Mouse (Mus musculus) embryonic facial prominence, embryonic 12.5 days (tissue): ENCODE results near the gene Zfp689. TPM values are rescaled to one million over a fixed set of nuclear protein-coding genes. Genes with fewer than 3 reads are reported as not detected.
"Not testable (repeated sequence)": the region's sequence is repeated elsewhere in the genome, so short reads cannot be mapped to it uniquely, and the experiment has no call there.

ENCODE experiments used
- ATAC-seq: fragments of 200-750 bp; cut with Nextera tagmentation; 2 replicates; pipeline ENCODE4 v1.8.0; 2017; ENCODE audit not compliant: insufficient number of reproducible peaks, insufficient read depth, low FRiP score, low TSS enrichment
- H3K27ac ChIP-seq: fragments of 300-500 bp; sonication (generic); 2 replicates; pipeline ENCODE4 v1.5.1; 2016; ENCODE audit warnings: mild to moderate bottlenecking
- H3K27me3 ChIP-seq: fragments of 300-500 bp; sonication (generic); 2 replicates; pipeline ENCODE4 v1.6.1; 2016; ENCODE audit warnings: mild to moderate bottlenecking, moderate library complexity
- H3K36me3 ChIP-seq: fragments of 300-500 bp; sonication (generic); 2 replicates; pipeline ENCODE4 v1.6.1; 2016; ENCODE audit warnings: mild to moderate bottlenecking
- H3K4me1 ChIP-seq: fragments of 300-500 bp; sonication (generic); 2 replicates; pipeline ENCODE4 v1.6.1; 2016
- H3K4me2 ChIP-seq: fragments of 300-500 bp; sonication (generic); replicated peaks from 2 replicates; pipeline ENCODE4 v1.6.1; 2016; ENCODE audit warnings: mild to moderate bottlenecking, moderate library complexity
- H3K4me3 ChIP-seq: fragments of 300-500 bp; sonication (generic); 2 replicates; pipeline ENCODE4 v1.5.1; 2016; ENCODE audit warnings: mild to moderate bottlenecking
- H3K9ac ChIP-seq: fragments of 300-500 bp; sonication (generic); 2 replicates; pipeline ENCODE4 v1.6.1; 2016; ENCODE audit warnings: mild to moderate bottlenecking, moderate library complexity
- H3K9me3 ChIP-seq: fragments of 300-500 bp; sonication (generic); 2 replicates; pipeline ENCODE4 v1.6.1; 2016; ENCODE audit warnings: mild to moderate bottlenecking, moderate library complexity
- WGBS: fragments of 180-500 bp; shearing (Covaris S2); methylation state at CpG from one replicate; pipeline ENCODE4 v1.1.7; 2016; 5-methylcytosine and 5-hydroxymethylcytosine counted together
- polyA plus RNA-seq: library from polyadenylated mRNA; unstranded; fragments of >200 nt; fragmentation: Nextera tagmentation; extraction: Ambion mirVana; gene quantifications from 2 replicates; pipeline ENCODE4 v1.2.1, GENCODE M21; 2016

Zfp689 gene
- polyA plus RNA-seq, 1 experiment from 2014 or later = 16.7 TPM

- H3K27ac ChIP-seq = no peak overlapping the region
- H3K4me2 ChIP-seq = no peak overlapping the region
- H3K9me3 ChIP-seq = no peaks in the 10 kb centered on the region
- no peak overlapping the region for H3K4me3 ChIP-seq
- no peak overlapping the region for H3K9ac ChIP-seq
- no peaks in the 10 kb centered on the region for H3K36me3 ChIP-seq
- no peaks in the 10 kb centered on the region for H3K27me3 ChIP-seq
- no peak for ATAC-seq
- 87% methylated on average over 2 of the region's 2 CpGs for WGBS
- H3K4me1 ChIP-seq = peaks cover 8% of the 10 kb centered on the region; the same call in 1 of the 2 replicates
These were observed 23.0 kb downstream of the Zfp689 start for GRCm38 (mm10) chr7:127425911-127426310.

GRCm38 (mm10) chr7:127425291-127425690, 23.7 kb downstream of the Zfp689 start:
- Histone ChIP-seq H3K9me3 (no peaks in the 10 kb centered on the region), H3K4me2 (no peak overlapping the region)

GRCm38 (mm10) chr7:127422247-127422646, 26.7 kb downstream of the Zfp689 start:
- H3K27me3 ChIP-seq = no peaks in the 10 kb centered on the region
- no peak overlapping the region for H3K27ac ChIP-seq
- peaks cover 8% of the 10 kb centered on the region for H3K36me3 ChIP-seq
- no peak for ATAC-seq
- H3K9ac ChIP-seq = no peak overlapping the region
- WGBS = 2% methylated on average over 15 of the region's 15 CpGs
- H3K9me3 ChIP-seq = no peaks in the 10 kb centered on the region
- H3K4me2 ChIP-seq = peak overlapping the region; percentile 96
- peak overlapping the region; percentile 66 for H3K4me3 ChIP-seq
- H3K4me1 ChIP-seq = peaks cover 8% of the 10 kb centered on the region; the same call in 1 of the 2 replicates

More at GRCm38 (mm10) chr7:127425291-127425690, 23.7 kb downstream of the Zfp689 start:
- no peak overlapping the region for H3K9ac ChIP-seq
- H3K36me3 ChIP-seq = no peaks in the 10 kb centered on the region
- H3K27ac ChIP-seq = no peak overlapping the region
- 88% methylated on average over 3 of the region's 3 CpGs for WGBS
- H3K4me1 ChIP-seq = peaks cover 8% of the 10 kb centered on the region; the same call in 1 of the 2 replicates
- no peak overlapping the region for H3K4me3 ChIP-seq
- ATAC-seq = no peak
- H3K27me3 ChIP-seq = no peaks in the 10 kb centered on the region

- Histone ChIP-seq H3K4me1 (peaks cover 8% of the 10 kb centered on the region; the same call in 1 of the 2 replicates), H3K27ac (peak within 1 kb of the TSS; percentile 63), H3K9me3 (no peaks in the 10 kb centered on the region), H3K4me3 (peak within 1 kb of the TSS; percentile 66), H3K36me3 (peaks cover 8% of the 10 kb centered on the region), H3K9ac (peak within 1 kb of the TSS; percentile 90), H3K27me3 (no peaks in the 10 kb centered on the region), H3K4me2 (peak within 1 kb of the TSS; percentile 96)
- WGBS = under 1% methylated on average over 48 of the region's 48 CpGs
- ATAC-seq = peak; percentile 86
These were observed 27.4 kb downstream of the Zfp689 start, which contains the start of gene Zfp688 for GRCm38 (mm10) chr7:127421388-127422191. Gene Zfp688, minus strand, starts transcription at chr7:127422068.

DNA sequence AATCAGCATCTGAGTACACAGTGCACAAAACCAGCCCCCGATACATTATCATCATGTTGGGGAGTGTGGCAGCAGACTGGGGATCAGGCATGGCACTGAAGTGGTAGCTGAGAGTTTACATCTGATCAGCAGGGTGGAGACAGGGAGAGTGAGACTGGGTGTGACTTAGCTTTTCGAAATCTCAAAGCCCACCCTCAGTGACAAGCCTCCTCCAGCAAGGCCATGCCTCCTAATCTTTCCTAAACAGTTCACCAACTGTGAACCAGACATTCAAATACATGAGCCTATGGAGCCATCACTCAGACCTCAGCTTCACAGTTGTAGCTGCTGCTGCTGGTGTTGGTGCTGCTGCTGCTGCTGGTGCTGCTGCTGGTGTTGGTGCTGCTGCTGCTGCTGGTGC, 37.5 kb downstream of the Zfp689 start:
- H3K27ac ChIP-seq = no peak overlapping the region
- WGBS = 68% methylated on average over 2 of the region's 2 CpGs
- H3K36me3 ChIP-seq = no peaks in the 10 kb centered on the region
- H3K4me2 ChIP-seq = no peak overlapping the region
- no peak overlapping the region for H3K9ac ChIP-seq
- H3K27me3 ChIP-seq = no peaks in the 10 kb centered on the region
- H3K4me3 ChIP-seq = no peak overlapping the region
- ATAC-seq = no peak
- H3K4me1 ChIP-seq = no peaks in the 10 kb centered on the region
- H3K9me3 ChIP-seq = no peaks in the 10 kb centered on the region

GRCm38 (mm10) chr7:127406002-127406987, 42.7 kb downstream of the Zfp689 start, which contains the start of gene Zfp764:
Gene Zfp764, minus strand, starts transcription at chr7:127406822.
- H3K4me3 ChIP-seq = peak within 1 kb of the TSS; percentile 56
- peak; percentile 75 for ATAC-seq
- peak within 1 kb of the TSS; percentile 76 for H3K27ac ChIP-seq

GRCm38 (mm10) chr7:127404101-127404500, 44.9 kb downstream of the Zfp689 start:
- not testable (repeated sequence) for H3K9ac ChIP-seq, H3K36me3 ChIP-seq, H3K9me3 ChIP-seq, H3K4me2 ChIP-seq, ATAC-seq, H3K4me1 ChIP-seq, H3K4me3 ChIP-seq, H3K27ac ChIP-seq, H3K27me3 ChIP-seq
- WGBS = 96% methylated on average over 6 of the region's 6 CpGs

More at GRCm38 (mm10) chr7:127406002-127406987, 42.7 kb downstream of the Zfp689 start, which contains the start of gene Zfp764:
- peak within 1 kb of the TSS; percentile 88 for H3K4me2 ChIP-seq
- H3K27me3 ChIP-seq, H3K36me3 ChIP-seq, H3K9me3 ChIP-seq, H3K4me1 ChIP-seq: not testable (repeated sequence)
- peak within 1 kb of the TSS; percentile 77 for H3K9ac ChIP-seq
- WGBS = 8% methylated on average over 40 of the region's 40 CpGs

- Histone ChIP-seq H3K9me3 (no peaks in the 10 kb centered on the region), H3K36me3 (peaks cover 4% of the 10 kb centered on the region), H3K4me1 (no peaks in the 10 kb centered on the region), H3K4me2 (no peak overlapping the region), H3K4me3 (no peak overlapping the region), H3K27me3 (no peaks in the 10 kb centered on the region), H3K9ac (no peak overlapping the region), H3K27ac (no peak overlapping the region)
- 53% methylated on average over 2 of the region's 2 CpGs for WGBS
- ATAC-seq = no peak
These were observed 46.0 kb downstream of the Zfp689 start for GRCm38 (mm10) chr7:127402980-127403379.

GRCm38 (mm10) chr7:127400355-127400754, 48.6 kb downstream of the Zfp689 start:
- H3K9me3 ChIP-seq = no peaks in the 10 kb centered on the region
- H3K27me3 ChIP-seq = no peaks in the 10 kb centered on the region
- H3K4me1 ChIP-seq = no peaks in the 10 kb centered on the region
- no peak overlapping the region for H3K9ac ChIP-seq
- H3K36me3 ChIP-seq = peaks cover 4% of the 10 kb centered on the region
- ATAC-seq = no peak
- no peak overlapping the region for H3K4me2 ChIP-seq
- 65% methylated on average over 3 of the region's 3 CpGs for WGBS
- H3K27ac ChIP-seq = no peak overlapping the region
- H3K4me3 ChIP-seq = no peak overlapping the region

DNA sequence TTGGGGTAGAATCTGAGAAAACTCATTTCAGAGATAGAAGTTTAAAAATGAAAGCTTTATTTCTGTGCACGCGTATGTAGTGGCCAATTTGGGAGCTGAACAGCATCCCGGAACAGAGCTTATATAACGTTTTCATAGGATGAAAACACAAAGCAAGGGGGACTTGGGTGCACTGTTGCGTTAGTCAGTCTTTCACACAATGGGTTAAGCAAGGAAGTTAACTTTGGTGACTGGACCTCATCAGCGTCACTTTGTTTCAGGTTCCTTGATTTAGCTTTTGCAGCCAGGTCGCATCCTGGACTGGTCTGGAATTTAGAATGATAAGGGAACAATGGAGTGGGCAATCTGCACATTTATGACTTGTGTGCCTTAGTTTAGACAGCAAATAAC, 55.0 kb downstream of the Zfp689 start:
- peaks cover 4% of the 10 kb centered on the region for H3K4me1 ChIP-seq
- peak overlapping the region; percentile 86; the same call in 1 of the 2 replicates for H3K27ac ChIP-seq
- H3K36me3 ChIP-seq = peaks cover 11% of the 10 kb centered on the region
- H3K4me3 ChIP-seq = peak overlapping the region; percentile 72
- ATAC-seq = no peak
- no peaks in the 10 kb centered on the region for H3K27me3 ChIP-seq
- H3K4me2 ChIP-seq = peak overlapping the region; percentile 85
- peak overlapping the region; percentile 35 for H3K9ac ChIP-seq
- 26% methylated on average over 7 of the region's 7 CpGs for WGBS
- H3K9me3 ChIP-seq = no peaks in the 10 kb centered on the region

- Histone ChIP-seq H3K9ac (peak within 1 kb of the TSS; percentile 76), H3K9me3 (no peaks in the 10 kb centered on the region), H3K4me3 (peak within 1 kb of the TSS; percentile 72), H3K27me3 (no peaks in the 10 kb centered on the region), H3K36me3 (peaks cover 11% of the 10 kb centered on the region), H3K4me1 (peaks cover 4% of the 10 kb centered on the region), H3K27ac (peak within 1 kb of the TSS; percentile 86), H3K4me2 (peak within 1 kb of the TSS; percentile 85)
- WGBS = under 1% methylated on average over 45 of the region's 45 CpGs
- ATAC-seq = peak; percentile 81
These were observed 55.6 kb downstream of the Zfp689 start, which contains the start of gene E430018J23Rik for GRCm38 (mm10) chr7:127393157-127393943. Gene E430018J23Rik, minus strand, starts transcription at chr7:127393629.
